Mouse (Mus musculus) layer of hippocampus, postnatal 14 days (tissue): Measurements from ENCODE around the gene Cd3g. TPM values are rescaled to one million over a fixed set of nuclear protein-coding genes. Genes with fewer than 3 reads are reported as not detected.
A peak's percentile ranks its signal among the peaks of the same experiment; 100 is the strongest.
"Not testable (repeated sequence)": the region's sequence is repeated elsewhere in the genome, so short reads cannot be mapped to it uniquely, and the experiment has no call there.

Experiments used
- DNase-seq, 2 experiments: peaks; one replicate each; pipeline ENCODE4 v3.0.0; 2021 to 2022; ENCODE audit warnings: low spot score in 2 of 2, mixed read lengths in 1 of 2
- total RNA-seq, 2 experiments: library from RNA; stranded (reverse); gene quantifications; 2 replicates each; pipeline ENCODE4 v1.2.3; 2021

Gene Cd3g
- total RNA-seq, 2 experiments from 2014 or later = not detected

DNA sequence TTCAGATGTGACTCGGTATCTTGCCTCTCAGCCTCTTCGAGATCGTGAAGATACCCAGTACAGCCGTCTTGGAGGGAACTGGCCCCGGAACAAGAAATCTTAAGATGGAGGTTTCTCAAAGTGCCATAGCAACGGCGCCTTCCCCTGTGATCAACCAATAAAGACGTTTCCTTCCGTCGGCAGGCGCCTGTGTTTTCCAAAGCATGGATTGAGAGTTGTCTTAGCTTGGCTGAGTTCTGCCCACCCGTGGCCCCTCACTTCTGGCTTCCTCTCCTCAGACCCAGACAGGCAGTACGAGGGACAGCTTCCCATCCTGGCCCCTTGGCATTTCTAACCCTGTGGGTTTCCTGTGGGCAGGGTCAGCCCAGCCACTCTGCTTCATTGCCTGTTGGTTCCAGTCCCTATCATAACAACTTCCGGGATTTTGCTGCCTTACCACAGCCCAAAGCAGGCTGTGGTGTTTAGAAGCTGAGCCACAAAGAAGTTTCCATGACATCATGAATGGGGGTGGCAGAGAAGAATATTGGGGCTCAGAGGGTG lies 6.1 kb upstream of the Cd3g start:
- DNase-seq = no peak

DNA sequence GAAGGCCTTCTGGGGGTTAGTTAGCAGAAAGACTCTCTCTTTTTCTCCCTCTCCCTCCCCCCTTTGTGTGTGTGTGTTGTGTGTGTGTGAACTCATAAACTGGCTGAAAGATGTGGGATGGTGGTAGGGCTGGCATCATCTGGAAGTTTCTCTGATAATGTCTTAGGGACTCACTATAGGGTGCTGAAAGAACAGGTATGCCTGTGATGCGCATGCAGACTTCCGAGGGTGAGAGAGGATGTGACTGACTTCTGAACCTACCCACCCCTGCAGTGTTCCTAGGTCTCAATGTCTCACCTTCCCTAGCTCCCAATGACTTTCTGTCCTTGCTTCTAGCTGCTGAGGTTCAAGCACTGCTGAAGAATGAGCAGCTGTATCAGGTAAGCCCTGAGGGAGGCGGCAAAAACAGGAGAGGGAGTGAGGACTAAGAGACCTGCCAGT lies 5.5 kb upstream of the Cd3g start:
- DNase-seq = no peak

DNA sequence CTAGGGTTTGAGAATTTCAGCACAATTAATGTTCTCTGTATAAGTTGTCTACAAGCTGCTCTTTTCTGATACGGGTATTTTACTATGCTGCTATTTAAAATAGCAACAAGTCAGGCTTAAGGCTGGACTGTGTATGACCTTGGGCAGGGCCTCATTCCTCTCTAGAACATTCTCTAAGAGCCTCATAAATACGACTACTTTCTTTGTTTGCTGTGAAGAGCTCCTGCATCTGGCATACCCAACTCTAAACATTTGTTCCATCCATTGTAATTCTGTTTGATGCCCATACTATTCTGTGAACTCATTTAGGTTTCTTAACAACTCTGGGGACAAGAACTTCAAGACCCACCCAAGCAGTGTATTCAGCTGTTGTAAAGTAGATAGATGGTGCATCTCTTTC lies 2.8 kb upstream of the Cd3g start:
- no peak for DNase-seq

DNA sequence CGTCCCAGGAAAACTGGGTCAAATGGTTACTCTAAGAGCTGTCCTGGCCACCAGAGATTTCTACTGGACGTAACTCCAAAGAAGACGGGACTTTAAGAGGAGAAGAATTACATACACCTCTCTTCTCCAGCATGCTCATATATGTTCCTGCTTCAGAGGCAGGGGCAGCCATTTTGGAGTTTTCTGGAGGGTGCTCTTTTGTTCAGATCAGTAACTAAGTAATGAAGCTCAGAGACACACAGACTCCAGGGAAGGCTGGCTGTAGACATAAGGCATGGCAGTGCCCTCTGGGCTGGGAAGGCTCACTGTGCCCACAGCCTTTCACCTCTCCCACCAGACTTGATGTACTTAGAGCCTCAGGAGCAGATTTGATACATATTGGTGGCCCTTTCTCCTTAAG lies 2.3 kb upstream of the Cd3g start:
- DNase-seq = no peak

DNA sequence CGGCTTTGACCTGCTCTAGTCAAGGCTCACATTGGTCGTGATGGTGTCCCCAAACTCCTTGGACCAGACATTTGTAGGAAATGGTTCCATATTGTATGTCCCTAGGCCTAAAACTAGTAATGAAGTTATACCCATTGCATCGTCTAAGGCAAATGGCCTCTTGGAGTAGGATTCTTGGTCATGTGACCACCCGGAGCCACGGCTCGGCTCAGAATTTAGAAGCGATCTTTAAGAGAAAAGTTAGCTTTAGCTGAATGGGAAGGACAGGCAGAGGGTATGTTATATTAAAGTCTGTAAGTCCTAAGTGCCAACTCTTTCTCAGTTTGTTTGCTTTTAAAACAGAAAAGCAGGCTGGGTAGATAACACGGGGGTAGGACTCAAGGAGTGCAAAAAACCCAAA lies 1.9 kb upstream of the Cd3g start:
- no peak for DNase-seq

DNA sequence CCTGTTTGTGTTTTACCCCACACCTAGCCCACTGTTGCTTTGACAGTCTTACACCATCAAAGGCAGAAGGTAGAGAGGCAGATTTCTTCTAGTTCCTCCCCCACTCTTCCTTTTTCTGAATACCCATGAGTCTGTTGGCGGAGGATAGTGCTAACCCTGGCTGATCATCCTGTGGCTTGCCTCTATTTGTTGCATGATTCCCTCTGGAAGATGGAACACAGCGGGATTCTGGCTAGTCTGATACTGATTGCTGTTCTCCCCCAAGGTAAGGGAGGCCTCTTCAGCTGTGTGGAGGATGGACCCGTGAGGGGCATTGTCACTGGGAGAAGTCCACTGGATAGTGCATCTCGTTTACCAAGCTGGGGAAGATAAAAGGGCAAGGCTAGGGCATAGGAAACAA lies 1.4 kb upstream of the Cd3g start, which contains the start of gene Cd3d:
Gene Cd3d, plus strand, starts transcription at position 111 of the 400 bp plus-strand sequence.
- DNase-seq = no peak

DNA sequence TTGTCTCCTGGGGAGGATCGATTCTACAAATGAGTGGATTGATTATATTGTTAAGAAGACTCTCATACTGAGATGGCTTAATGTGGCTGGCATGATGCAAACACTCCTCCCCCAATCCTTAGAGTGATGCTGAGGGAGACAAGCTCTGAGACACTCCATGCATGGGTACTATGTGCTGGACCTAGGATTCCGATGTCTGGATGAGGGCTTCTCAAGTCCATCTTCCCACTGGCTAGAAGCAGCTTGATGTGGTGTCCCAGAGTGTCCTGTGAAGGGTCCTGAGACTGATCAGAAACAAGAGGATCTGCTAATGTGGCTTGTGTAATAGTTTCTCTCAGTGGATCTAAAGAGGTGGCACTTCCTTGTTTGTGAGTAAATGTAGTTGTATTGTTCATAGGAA lies 873 bp upstream of the Cd3g start:
- DNase-seq = no peak

DNA sequence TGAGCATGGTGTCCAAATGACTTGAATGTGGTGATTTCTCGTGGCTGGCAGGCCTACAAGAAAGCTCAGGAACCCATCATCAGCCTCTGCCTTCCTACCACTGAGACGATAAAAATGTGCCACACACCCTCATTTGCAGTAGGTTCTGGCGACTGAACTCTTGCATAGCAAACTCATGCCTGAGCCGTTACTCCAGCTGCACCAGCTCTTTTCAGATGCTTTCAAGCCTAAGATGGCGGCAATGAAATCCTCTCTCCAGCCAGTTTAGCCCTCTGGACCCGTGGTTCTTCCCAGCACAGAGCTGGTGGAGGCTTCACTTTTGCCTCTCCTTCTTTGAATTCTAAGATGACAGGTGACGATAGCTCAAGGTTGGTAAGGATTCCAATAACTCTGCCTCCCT lies 425 bp downstream of the Cd3g start:
- no peak for DNase-seq

DNA sequence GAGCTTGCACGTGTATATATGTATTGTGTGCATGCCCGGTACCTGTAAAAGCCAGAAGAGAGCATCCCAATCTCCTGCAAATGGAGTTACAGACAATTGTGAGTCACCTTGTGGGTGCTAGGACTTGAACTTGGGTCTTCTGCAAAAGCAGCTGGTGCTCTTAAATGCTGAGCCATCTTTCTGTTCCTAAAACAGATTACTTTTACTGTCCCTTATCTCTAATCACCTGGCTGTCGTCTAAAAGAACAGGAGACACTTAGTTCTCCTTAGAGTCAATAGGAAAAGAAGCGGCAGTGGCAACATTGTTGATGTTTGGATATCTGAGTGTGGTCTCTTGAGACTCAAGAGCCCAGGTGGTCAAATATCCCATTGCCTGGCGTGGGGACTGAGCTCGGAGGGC lies 2.4 kb downstream of the Cd3g start:
- DNase-seq = no peak

DNA sequence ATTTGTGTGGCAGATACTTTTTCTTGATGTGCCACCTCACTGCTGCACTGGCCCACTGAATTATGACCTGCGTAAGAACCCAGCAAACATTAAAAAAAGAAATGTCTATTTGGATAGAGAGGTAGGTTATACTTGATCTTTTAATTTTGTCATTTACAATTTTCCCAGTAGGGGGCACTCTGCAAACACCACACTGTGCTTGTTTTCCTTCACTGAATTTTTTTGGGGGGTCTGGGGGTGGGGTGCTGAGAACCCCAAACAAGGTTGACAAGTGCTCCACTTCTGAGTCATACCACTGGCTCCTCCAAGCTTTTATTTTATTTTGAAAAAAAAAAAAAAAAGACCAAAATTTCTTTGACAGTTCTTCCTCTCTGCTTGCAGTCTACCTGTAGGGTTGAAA lies 10.8 kb downstream of the Cd3g start:
- no peak for DNase-seq

DNA sequence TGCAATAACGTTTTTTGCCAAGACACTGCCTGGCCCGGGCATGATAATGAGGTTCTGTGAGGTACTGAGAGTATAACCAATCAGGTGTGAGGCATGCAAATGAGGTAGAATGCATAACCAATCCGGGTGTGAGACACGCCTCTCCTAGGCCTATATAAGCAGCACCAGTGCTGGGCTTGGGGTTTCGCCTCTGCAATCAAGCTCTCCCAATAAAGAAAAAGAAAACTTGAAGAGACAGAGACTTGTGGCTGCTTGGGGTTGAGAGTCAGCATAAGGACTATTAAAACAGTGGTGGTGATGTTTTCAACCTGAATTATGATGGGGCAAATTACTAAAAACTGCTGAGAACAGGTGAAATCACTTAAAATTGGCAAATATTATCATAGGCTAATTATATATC lies 12.5 kb downstream of the Cd3g start:
- DNase-seq = not testable (repeated sequence)

DNA sequence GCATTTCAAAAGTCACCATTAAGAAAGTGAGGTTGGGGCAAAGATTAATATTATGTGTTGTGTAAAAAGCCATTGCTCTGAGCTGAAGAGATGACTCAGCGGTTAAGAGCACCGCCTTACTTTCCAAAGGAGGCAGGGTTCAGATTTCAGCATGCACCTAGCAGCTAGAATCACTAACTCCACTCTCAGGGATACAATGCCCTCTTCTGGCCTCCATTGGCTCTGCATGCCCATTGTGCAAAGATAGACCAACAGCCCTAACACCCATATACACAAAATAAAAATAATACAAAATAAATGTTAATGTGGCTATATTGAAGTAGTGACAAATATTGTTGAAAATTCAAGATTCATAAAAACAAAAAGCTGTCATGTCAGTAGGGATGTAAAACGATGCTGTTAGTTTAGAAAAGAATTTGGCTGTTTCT lies 13.4 kb downstream of the Cd3g start:
- peak; percentile 28 to 69 for DNase-seq

DNA sequence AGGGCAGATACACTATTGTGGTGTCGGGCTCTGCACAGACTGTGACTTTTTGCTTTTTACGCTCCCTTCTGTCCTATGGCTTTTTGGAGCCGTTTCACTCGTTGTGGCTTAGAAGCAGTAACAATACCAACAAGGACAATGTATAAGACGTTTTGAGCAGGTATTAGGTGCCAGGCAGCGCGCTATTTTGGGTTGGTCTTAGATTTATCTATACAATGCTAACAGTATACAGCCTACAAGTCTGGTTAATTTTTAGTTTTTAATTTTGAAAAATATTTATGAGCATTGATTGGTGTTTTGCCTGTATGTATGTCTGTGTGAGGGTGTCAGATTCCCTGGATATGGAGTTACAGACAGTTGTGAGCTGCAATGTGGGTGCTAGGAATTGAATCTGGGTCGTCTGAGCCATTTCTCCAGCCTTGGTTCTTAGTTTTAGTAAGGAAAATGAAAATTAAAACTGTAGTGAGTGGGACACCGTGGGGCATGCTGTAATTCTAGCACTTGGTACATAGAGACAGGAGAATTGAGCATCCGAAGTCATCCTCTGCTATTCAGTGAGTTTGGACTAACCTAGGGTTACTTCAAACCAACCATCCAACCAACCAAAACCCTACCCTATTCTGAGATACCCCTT lies 14.3 kb downstream of the Cd3g start:
- no peak for DNase-seq

DNA sequence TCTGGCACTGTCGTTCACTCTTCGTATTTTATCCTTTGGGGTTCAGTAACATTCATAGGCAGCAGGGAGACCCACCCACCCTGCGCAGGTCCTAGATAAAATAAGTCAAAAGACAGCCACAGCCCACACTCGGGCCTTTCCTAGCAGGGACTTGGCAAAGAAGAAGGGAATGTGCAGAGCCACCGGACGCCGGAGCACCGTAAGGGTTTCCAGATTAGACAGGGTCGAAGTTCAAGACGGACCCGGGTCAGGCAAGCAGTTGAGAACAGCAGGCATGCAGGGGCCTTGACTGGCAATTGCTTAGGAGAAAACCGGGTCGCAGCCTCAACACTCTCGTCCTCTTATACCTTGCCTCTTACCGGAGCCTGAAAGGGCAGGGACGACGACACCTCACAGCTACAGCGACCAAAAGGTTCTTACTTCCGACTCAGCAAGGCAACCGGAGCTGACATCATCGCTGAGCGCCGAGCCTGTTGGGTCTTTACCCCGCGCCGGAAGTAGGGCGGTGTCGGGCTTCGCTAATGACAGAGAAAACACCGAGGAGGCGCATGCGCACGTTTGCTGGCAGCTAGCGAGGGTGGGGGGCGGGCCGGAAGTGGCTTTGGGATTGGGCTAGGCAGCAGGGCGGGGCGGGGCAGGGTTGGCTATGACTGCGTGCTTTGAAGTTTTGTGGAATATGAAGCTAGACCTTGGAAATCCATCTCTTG lies 15.0 kb downstream of the Cd3g start, which contains the start of gene Ube4a:
Gene Ube4a, minus strand, starts transcription at position 475 of the 707 bp plus-strand sequence.
- peak; percentile 99 for DNase-seq

DNA sequence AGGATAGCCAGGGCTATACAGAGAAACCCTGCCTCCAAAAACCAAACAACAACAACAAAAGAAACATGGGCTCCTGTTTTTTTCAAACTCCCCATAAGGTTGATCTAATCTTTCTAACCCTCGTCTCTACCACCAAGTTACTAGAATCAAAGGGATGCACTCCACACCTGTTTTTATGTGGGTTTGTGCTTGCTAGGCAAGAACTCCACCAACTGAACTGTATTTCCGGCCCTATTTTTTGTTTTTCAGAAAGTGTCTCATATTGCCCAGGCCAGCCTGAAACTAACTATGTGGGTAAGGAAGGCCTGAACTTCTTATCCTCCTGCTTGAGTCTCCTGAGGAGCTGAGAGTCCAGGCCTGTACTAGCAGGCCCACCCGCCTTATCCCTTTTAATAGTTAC lies 25.8 kb downstream of the Cd3g start:
- no peak for DNase-seq

DNA sequence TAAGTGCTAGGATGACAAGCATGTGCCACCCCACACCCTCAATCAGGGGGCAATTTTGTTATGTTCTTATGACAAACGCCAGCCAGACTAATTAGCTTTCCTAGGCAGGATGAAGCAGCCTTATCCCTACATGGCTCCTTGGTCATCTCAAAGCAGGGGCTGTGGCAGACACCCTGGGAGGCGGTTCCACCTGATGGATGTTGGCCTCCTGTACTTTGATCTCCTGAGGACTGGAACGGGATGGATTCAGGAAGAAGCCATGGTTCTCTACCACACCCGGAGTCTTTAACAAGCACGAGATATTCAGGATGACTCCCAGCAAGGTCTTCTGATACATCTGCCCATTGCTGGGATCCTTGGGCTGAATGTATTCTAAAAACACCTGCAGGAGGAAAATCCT lies 32.4 kb downstream of the Cd3g start:
- DNase-seq = no peak

DNA sequence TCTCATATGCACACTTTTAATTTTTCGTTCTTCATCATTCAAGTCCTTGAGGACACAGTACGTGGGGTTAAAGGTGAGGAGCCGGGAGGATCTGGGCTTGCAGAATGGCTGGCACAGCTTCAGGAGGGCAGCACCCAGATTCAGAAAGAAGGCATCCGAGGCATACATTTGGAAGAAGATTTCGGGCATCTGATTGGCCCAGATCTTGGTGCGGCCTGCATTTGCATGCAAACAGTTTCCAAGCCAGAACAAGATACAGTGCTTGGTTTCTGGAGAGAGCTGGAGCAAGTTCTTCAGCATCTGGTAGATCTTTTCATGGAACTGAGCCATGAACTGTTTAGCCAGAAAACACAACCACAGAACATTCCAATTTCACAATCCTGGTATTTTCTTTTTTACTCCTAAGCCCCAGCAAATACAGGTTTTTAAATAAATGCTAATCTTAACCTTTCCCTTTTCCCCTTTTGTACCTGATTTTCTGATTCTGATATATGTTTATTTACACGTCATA lies 34.0 kb downstream of the Cd3g start:
- no peak for DNase-seq

DNA sequence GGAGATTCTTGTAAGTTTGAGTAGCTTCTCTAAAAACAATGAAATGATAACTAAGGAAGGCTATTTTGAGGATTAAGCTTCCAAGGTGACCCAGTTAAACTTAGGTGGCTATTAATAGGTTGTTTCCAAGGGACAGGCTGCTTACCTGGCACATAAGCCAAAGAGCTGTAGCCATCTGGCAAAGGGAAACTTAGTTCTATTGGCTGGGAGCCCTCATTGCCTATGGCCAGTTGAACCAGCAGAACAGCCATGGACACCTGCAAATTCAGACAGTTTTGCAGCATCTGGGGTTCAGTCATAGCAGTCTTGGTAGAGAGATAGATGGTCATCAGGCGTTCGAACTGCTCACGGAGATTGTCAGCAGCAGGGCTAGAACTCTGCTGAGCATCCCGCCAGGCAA lies 37.8 kb downstream of the Cd3g start:
- no peak for DNase-seq

DNA sequence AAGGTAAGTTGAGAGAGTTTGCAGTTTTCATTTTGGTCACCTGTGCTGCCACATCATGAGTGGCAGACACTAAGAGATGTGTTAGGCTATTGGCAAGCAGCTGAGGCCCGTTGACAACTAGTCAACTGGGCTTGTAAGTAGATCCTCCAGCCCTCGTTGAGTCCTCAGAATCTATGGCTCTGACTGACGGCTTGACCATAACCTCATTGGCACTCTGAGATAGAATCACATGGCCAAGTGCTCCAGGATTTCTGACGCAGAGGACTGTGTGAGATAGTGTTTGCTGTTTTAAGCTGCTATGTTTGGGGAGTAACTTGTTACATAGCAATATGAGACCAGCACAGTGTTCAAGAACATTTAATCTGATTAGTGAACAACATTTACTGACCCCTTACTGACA lies 38.5 kb downstream of the Cd3g start:
- DNase-seq = no peak

DNA sequence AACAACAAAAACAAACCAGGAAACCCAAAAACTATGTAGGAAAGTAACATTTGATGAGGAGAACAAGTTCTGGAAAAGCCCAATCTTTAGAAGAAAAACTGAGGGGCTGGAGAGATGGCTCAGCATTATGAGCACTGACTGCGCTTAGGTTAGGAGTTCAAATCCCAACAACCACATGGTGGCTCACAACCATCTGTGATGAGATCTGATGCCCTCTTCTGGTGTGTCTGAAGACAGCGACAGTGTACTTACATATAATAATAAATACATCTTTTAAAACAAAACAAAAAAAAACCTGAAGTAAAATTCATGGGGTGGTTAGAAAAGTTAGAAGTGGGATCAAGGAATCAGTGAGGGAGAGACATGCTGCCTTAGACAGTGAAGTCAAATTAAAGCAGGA lies 58.7 kb downstream of the Cd3g start:
- no peak for DNase-seq

DNA sequence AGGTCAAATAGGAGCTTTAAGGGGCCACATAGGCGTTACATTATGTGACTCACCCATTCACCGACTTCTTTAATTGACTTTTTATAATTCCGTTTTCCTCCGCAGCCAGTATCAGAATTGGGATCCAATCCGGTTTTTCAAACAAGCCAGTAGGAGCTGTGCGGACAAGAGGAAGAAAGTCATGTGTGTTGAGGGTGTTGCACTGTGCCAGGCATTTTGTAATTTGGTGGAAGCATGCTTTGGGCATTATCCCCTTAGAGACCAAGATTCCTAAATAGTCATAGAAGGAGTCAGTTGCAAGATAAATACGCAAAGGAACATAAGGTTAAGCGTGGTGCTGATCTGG lies 59.1 kb downstream of the Cd3g start:
- DNase-seq = no peak

DNA sequence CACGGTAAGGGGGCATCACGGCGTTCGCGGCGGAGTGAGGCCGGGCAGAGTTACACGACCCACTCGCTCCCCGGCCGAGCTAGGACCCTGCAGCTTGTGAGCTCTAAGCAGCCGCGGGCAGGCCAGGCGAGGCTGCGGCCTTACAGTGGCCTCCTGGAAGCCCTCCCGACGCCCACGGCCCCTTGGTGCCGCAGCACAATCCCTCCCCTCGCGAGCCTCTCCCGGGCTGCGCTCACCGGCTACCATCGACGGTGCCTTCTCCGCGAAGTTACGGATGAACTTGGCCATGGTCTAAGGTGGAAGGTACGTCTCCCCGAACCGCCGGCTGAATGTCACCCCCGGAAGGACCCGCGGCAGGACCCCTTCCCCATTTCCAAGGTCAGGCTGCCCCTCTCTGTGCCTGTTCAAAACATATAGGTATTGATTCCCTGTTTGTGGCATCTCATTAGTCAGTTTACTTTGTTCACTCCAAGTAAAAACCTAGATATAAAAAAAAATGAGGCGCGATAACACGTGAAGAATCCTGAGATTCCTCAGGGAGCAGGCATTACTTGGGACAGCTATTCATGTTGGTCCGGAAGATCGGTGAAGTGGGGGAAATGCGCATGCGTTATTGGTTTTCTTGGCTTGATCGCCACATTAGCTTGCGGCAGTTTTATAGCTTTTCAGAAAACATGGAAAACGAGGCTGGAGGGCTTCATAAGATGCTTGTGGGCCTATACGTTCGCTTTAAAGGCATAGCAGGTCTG lies 59.7 kb downstream of the Cd3g start, which contains the start of gene Atp5l:
Gene Atp5l, minus strand, starts transcription at position 369 of the 749 bp plus-strand sequence.
- DNase-seq = peak; percentile 93 to 95
